Mouse (Mus musculus) MN1 (cell line): ENCODE results near the gene Phactr4.

Experiments used
- DNase-seq: peaks from one replicate; pipeline ENCODE4 v3.0.0-alpha.2; 2016; ENCODE audit warnings: low spot score

Phactr4 gene

DNA sequence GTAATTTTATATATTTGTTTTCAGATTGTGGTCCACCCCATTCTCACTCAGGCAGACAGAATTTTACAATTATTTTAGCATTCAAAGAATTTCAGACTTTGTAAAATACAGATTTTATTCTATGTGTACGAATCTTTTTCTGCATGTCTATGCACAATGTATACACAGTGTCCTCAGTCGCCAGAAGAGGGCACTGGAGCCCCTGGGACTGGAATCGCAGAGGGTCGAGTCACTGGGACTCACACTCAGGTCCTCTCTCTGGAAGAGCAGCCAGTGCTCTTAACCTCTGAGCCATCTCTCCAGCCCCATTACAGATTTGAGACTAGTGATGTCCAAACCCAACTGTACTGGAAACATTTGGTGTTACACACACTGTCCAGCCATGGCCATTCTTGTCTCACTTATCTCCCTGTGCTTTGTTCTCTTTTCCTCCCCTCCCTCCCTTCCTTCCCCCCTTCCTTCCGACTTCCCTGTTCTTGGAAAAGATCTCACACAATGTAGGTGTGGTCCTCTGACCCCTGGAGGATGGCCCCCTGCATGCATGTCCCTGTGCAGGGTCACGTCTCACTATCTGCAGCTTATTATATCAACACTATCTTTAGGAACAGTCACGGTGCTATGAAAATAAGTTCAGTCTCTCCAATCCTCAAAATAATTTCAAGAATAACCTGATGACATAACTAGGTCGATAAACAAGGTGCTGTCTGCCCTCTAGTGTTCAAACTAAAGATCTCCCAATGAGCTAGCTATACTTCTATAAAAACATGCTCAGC, 10.8 kb downstream of the Phactr4 start:
- peak; percentile 62 for DNase-seq

DNA sequence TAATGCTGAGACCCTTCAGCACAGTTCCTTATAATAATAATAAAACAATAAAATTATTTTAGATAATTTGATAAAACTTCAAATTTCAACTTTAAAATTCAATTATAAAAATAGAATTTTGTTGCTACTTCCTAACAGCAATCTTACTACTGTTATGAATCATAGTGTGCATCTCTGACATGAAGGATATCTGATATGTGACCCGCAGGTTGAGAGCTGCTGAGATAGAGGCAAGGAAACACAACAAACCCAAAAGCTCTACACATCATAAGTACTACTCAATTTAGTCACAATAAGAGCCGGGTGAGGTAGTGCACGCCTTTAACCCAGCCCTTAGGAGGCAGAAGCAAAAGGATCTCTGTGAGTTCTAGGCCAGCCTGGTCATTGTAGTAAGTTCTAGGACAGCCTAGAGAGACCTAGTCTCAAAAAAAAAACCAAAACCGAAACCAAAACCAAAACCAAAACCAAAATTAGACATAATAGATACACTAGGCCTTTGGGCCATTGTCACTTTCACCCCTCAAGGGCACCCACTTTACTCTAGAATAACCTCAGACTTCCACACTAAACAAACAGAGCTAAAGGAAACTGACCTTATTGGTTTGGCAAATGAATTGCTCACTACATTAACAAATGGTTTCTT, 12.6 kb downstream of the Phactr4 start:
- no peak for DNase-seq

- DNase-seq = no peak
Observed at GRCm38 (mm10) chr4:132406393-132407189, 15.7 kb downstream of the Phactr4 start.

DNA sequence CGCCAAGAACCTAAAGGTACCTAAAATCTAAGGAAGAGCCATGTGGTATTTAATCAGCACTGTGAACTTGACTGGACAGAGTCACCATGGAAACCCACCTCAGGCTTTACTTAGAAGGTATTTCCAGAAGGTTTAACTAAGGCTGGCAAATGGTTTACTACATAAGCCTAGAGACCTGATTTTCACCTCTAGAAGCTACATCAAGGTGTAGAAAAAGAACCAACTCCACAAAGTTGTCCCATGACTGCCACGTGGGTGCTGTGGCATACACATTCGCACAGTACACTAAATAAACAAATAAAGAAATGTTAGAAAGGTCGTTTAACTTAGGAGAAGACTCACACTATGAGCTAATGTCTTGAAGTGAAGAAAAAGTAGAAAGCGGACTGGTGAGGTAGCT, 17.7 kb downstream of the Phactr4 start:
- no peak for DNase-seq

- DNase-seq = no peak
Observed at GRCm38 (mm10) chr4:132403063-132403660, 19.1 kb downstream of the Phactr4 start.

DNA sequence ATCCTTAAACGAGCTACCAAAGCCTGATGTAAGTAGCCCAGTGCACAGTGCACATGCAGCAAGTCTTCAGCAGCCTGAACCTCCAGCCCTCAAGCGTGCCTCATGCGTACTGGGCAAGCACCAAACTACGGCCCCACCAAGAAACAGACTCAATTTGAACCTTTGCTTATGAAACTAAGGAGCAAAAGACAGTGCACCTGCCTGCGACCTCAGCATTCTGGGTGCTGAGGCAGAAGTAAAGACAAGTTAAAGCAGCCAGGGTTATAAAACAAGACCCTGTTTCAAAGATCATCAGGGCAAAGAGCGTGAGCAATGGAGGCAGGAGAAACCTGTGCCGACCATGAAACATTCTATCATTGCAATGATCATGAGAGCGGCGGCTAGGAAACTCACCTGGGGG, 21.3 kb downstream of the Phactr4 start:
- no peak for DNase-seq

- DNase-seq = no peak
Observed at GRCm38 (mm10) chr4:132398863-132399262, 23.4 kb downstream of the Phactr4 start.

DNA sequence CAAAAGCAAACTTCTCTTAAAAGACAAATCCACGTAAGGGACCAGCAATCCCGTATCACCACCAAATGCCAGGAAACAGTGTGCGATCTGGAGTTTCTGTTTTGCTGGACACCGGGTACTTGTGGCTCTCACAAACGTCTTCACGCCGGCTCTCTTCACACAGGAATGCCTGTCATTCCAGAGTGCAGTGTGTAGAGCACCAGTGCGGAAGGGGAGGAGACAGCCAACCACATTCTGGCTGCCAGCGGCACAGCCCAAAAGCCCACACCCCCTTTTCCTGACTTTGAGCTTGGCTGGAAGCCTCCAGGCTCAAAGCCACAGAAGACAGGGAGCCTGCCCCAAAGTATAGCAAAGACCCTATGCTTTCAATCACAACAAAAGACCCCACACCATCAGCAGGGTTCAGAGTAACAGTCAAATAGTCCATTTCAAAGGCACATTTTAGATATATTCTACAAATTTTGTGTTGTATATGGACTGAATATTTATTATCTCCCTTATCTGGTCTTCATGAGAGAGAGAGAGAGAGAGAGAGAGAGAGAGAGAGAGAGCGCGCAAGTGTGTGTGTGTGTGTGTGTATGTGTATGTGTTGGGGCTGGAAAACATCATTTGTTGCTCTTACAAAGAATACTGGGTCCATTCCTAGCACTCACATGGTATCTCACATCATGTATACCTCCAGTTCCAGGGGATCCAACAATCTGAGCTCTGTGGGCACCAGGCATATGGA, 24.1 kb downstream of the Phactr4 start:
- peak; percentile 73 for DNase-seq

DNA sequence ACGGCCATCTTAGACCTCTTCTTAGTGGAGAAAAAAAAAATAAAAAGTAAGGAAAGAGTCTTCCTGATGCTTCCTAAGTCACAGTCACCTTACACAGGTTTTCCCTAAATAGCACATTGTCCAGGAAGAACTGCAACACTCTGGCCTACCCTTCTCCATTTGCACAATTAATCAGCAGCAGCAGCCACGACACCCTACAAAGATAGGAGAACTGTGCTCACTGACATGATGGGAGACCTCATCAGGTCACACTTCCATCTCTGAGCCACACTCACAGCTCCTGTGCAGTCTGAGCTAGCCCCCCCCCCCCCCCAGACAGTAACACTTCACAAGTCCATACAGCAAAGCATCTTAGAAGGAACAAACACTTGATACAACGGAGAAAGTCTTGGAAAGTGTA, 25.2 kb downstream of the Phactr4 start:
- no peak for DNase-seq

DNA sequence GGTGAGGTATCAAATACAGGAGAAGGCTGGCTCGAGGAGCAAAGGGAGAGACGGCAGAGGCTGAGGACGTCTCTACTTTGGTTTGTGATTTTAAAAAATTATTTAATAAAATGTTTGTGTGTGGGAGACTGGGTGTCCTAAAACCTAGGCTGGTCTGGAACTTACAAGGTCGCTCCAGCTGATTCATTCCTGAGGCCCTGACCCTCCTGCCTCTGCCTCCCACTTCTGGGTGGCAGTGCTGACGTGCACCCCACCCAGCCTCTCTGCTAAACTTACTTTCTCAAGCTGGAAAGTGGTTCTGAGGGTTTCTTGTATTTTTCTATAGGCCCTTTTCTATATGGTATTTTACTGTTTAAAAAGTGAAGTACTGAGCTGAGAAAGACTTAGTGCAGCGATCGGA, 26.0 kb downstream of the Phactr4 start:
- no peak for DNase-seq

DNA sequence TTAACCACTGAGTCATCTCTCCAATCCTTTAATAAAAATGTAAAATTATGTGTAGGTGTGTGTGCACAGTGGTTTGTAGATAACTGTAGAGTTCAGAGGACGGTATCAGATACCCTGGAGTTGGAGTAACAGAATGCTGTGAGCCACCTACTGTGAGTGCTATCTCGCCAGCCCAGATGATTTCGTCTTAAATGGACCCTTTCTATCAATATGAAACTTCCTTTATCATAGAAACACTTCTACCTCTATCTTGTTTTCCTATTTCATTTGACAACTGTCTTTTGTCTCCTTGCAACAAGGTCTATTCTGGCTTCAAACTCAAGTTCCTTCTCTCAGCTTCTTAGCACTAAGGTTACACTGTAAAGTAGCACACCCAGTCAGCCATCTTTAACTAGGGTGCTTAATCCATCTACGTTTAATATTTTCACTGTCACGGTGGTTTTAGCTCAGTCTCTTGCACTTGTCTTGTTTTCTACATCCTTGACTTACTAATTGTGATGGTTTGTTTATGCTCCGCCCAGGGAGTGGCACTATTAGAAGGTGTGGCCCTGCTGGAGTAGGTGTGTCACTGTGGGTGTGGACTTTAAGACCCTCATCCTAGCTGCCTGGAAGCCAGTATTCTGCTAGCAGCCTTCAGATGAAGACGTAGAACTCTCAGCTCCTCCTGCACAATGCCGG, 31.1 kb downstream of the Phactr4 start:
- no peak for DNase-seq

GRCm38 (mm10) chr4:132389302-132389701, 33.0 kb downstream of the Phactr4 start:
- DNase-seq = no peak

- DNase-seq = no peak
Observed at GRCm38 (mm10) chr4:132387617-132388016, 34.7 kb downstream of the Phactr4 start.

GRCm38 (mm10) chr4:132386846-132387245, 35.4 kb downstream of the Phactr4 start:
- DNase-seq = no peak

GRCm38 (mm10) chr4:132385771-132386410, 36.4 kb downstream of the Phactr4 start:
- peak; percentile 58 for DNase-seq

DNA sequence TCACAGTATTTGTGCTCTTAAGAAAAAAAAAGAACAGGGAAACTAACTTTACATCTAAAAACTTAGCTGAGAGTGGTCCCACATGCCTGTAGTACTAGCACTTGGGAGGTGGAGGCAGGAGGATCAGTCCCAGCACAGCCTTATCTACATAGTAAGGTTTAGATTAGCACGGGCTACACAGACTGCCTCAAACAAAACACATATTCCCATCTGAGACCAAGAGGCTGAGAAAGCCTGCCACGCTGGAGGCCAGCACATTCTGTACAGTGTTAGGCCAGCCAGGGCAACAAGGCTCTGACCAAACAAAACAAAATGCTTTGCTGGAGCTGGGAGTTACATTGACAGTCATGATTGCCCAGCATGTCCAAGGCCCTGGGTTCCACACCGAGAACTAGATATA, 38.8 kb downstream of the Phactr4 start:
- DNase-seq = no peak

GRCm38 (mm10) chr4:132382296-132382695, 40.0 kb downstream of the Phactr4 start:
- no peak for DNase-seq

- DNase-seq = no peak
Observed at GRCm38 (mm10) chr4:132380965-132381616, 41.2 kb downstream of the Phactr4 start.

DNA sequence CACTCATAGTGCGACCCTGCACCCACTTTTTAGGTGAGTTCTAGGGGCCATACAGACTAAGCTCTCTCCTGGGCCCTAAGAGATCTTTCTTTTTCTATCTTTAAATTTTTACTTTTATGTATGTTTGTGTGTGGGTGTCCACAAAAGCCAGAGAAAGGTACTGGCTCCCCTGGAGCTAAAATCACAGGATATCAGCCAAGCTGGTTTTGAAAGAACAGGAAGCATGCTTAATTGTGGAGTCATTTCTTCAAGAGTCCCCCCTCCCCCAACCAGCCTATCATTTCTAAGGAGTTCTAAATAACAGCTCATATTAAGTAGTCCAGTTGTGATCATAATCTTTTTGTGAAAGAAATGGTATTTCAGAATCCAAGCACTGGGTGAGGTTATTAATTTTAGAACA, 48.5 kb downstream of the Phactr4 start:
- no peak for DNase-seq
